Mouse (Mus musculus) C2C12 (cell line): ENCODE data around the gene Gm7903. TPM values are rescaled to one million over a fixed set of nuclear protein-coding genes. Genes with fewer than 3 reads are reported as not detected.
"Not testable (repeated sequence)": the region's sequence is repeated elsewhere in the genome, so short reads cannot be mapped to it uniquely, and the experiment has no call there.

Source experiments
- H3K27me3 ChIP-seq: one replicate; pipeline ENCODE4 v1.6.1; 2011; ENCODE audit not compliant: control insufficient read depth, insufficient read depth, insufficient read length
- H3K36me3 ChIP-seq: one replicate; pipeline ENCODE4 v1.6.1; 2011; ENCODE audit not compliant: control insufficient read depth, insufficient read depth
- H3K4me3 ChIP-seq: one replicate; pipeline ENCODE4 v1.5.1; 2011; ENCODE audit warnings: mild to moderate bottlenecking, control low read depth; ENCODE audit not compliant: poor library complexity, insufficient read depth, severe bottlenecking
- H3K79me2 ChIP-seq: one replicate; pipeline ENCODE4 v1.6.1; 2011; ENCODE audit not compliant: control insufficient read depth, insufficient read depth
- H3K79me3 ChIP-seq: one replicate; pipeline ENCODE4 v1.6.1; 2011; ENCODE audit warnings: low read depth, control low read depth
- H3ac ChIP-seq: one replicate; pipeline ENCODE3; 2011; ENCODE audit warnings: low read depth; ENCODE audit not compliant: control insufficient read depth, insufficient read length
- long read RNA-seq, 2 experiments: library from polyadenylated mRNA; unstranded; transcript quantifications; one replicate each; pipeline ENCODE4 v2.0.0; 2019 to 2020
- polyA plus RNA-seq: library from polyadenylated mRNA; unstranded; fragments of >200 nt; fragmentation: generic; extraction: Trizol; gene quantifications from one replicate; pipeline ENCODE4 v1.2.1, GENCODE M21; 2012; ENCODE audit warnings: missing spikeins

The Gm7903 gene
- not detected for polyA plus RNA-seq
- long read RNA-seq, experiment 1: 0 reads
- long read RNA-seq, experiment 2: 0 reads

- not testable (repeated sequence) for H3K27me3 ChIP-seq, H3K79me3 ChIP-seq, H3K4me3 ChIP-seq, H3K36me3 ChIP-seq, H3K79me2 ChIP-seq, H3ac ChIP-seq
Measured at GRCm38 (mm10) chrX:135433535-135433934, at the start of gene Gm7903. Gene Gm7903 (plus strand): TSS chrX:135433835.

DNA sequence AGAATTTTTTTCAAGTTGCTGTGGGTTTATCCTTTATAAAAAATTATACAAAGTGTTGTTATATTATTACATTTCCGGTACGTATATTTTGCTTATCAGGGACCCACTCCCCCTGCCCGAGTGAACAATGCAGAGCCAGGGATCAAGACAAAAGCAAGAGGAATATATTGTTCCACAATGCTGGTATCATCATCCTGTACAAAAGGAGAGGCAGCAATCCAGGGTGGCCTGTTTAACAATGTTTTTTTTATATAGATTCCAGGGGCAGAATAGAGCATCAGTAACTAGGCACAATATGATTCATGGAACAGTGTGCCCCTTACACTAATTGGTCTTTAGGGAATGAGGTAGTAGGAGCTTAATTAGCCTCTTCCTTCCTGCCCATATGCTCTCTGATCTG is 30.1 kb upstream of the Gm7903 start:
- H3K79me2 ChIP-seq, H3K27me3 ChIP-seq, H3ac ChIP-seq, H3K36me3 ChIP-seq, H3K79me3 ChIP-seq, H3K4me3 ChIP-seq: not testable (repeated sequence)

- H3K4me3 ChIP-seq, H3K79me2 ChIP-seq, H3ac ChIP-seq, H3K79me3 ChIP-seq, H3K36me3 ChIP-seq, H3K27me3 ChIP-seq: not testable (repeated sequence)
Measured at GRCm38 (mm10) chrX:135421203-135421602, 12.4 kb upstream of the Gm7903 start.

GRCm38 (mm10) chrX:135421824-135422223 is 11.8 kb upstream of the Gm7903 start:
- H3ac ChIP-seq, H3K4me3 ChIP-seq, H3K36me3 ChIP-seq, H3K79me2 ChIP-seq, H3K27me3 ChIP-seq, H3K79me3 ChIP-seq: not testable (repeated sequence)

DNA sequence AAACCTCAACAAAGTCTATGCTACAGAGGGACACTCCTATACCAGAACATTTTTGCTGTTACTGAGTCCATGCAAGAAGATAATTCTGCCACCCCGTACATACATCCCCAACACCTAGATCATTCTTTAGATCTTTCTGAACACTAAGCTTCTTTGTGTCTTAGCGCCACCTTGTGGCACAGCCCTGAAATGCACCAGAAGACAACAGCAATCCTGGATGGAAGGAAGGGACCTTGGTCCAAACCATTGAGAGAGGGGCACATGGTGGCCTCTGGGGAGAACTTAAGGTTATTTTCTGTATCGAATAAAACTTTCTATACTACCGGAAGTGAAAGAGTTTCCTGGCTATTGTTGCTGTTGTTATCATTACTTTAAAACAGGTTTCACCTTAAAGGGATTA is 11.2 kb upstream of the Gm7903 start:
- not testable (repeated sequence) for H3K4me3 ChIP-seq, H3K36me3 ChIP-seq, H3K79me3 ChIP-seq, H3ac ChIP-seq, H3K27me3 ChIP-seq, H3K79me2 ChIP-seq

DNA sequence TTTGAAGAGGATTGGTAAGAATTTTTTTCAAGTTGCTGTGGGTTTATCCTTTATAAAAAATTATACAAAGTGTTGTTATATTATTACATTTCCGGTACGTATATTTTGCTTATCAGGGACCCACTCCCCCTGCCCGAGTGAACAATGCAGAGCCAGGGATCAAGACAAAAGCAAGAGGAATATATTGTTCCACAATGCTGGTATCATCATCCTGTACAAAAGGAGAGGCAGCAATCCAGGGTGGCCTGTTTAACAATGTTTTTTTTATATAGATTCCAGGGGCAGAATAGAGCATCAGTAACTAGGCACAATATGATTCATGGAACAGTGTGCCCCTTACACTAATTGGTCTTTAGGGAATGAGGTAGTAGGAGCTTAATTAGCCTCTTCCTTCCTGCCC is 30.5 kb downstream of the Gm7903 start:
- H3K79me2 ChIP-seq, H3K4me3 ChIP-seq, H3K79me3 ChIP-seq, H3K27me3 ChIP-seq, H3K36me3 ChIP-seq, H3ac ChIP-seq: not testable (repeated sequence)

- H3K27me3 ChIP-seq, H3K4me3 ChIP-seq, H3K36me3 ChIP-seq, H3K79me3 ChIP-seq, H3ac ChIP-seq, H3K79me2 ChIP-seq: not testable (repeated sequence)
Measured at GRCm38 (mm10) chrX:135481902-135482301, 48.3 kb downstream of the Gm7903 start.

DNA sequence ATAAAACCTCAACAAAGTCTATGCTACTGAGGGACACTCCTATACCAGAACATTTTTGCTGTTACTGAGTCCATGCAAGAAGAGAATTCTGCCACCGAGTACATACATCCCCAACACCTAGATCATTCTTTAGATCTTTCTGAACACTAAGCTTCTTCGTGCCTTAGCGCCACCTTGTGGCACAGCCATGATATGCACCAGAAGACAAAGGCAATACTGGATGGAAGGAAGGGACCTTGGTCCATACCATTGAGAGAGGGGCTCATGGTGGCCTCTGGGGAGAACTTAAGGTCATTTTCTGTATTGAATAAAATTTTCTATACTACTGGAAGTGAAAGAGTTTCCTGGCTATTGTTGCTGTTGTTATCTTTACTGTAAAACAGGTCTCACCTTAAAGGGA is 49.5 kb downstream of the Gm7903 start:
- not testable (repeated sequence) for H3K4me3 ChIP-seq, H3K36me3 ChIP-seq, H3K79me3 ChIP-seq, H3ac ChIP-seq, H3K27me3 ChIP-seq, H3K79me2 ChIP-seq

Other genes with a start within 250 kb of the Gm7903 start
- gene Tceal6, start 223.1 kb upstream of the Gm7903 start, polyA plus RNA-seq: not detected
- gene Pramel3, start 131.5 kb upstream of the Gm7903 start, polyA plus RNA-seq: not detected
- gene Gm5128, start 60.6 kb upstream of the Gm7903 start, polyA plus RNA-seq: not detected
- gene AV320801, start 60.8 kb downstream of the Gm7903 start, polyA plus RNA-seq: not detected
- 1.4 TPM for gene Nxf7, start 164.9 kb downstream of the Gm7903 start, polyA plus RNA-seq
- not detected for gene Prame, start 193.9 kb downstream of the Gm7903 start, polyA plus RNA-seq